Mouse (Mus musculus): ENCODE data around the gene Ift172.

DNA sequence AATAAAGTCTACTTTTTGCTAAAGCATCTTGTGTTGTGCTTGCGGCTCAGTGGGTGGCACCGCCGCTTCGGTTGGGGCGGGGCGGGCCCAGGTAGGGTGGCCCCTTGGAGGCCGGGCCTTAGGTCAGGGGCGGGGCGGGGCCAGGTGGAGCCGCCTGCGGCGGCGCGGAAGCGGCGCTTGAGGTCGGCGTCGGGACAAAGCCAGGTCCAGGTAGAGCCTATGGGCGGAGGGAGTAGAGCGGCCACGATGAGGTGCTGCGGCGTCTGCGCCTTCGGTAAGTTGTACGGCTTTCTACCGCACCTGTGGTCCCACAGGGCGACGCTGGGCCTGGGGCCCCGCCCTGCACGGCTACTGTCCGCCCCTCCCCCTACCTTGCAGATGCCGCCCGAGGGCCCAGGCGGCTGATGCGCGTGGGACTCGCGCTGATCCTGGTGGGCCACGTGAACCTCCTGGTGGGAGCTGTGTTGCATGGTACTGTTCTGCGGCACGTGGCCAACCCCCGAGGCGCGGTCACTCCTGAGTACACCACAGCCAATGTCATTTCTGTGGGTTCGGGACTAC is 39.3 kb downstream of the Ift172 start, which contains the start of gene Krtcap3:
- TF ChIP-seq EP300 (IDR thresholded peaks at IDR 0.05; ENCODE audit: low read depth) (no peak), CTCF (IDR thresholded peaks at IDR 0.05; ENCODE audit: low read depth) (no peak)
